Mouse (Mus musculus) MEL (cell line): ENCODE measurements around the gene Olfr148.

ENCODE experiments used
- CTCF ChIP-seq, 3 experiments: IDR thresholded peaks in 2 of 3; conservative IDR thresholded peaks in 1 of 3; 2 replicates each; pipeline ENCODE4 v1.5.1; 2011 to 2012; ENCODE audit warnings: low read length in 3 of 3, low read depth in 2 of 3, mild to moderate bottlenecking in 2 of 3, improper control_type of control experiment in 1 of 3, inconsistent platforms in 1 of 3, mixed read lengths in 1 of 3, moderate library complexity in 1 of 3; ENCODE audit not compliant: control insufficient read depth in 1 of 3, insufficient read depth in 1 of 3, poor library complexity in 1 of 3, severe bottlenecking in 1 of 3
- GABPA ChIP-seq: IDR thresholded peaks from 2 replicates; pipeline ENCODE4 v1.6.1; 2012; ENCODE audit warnings: low read depth, mild to moderate bottlenecking, inconsistent platforms, low read length, improper control_type of control experiment, moderate library complexity
- GATA1 ChIP-seq: IDR thresholded peaks from 2 replicates; pipeline ENCODE4 v1.6.1; 2011; ENCODE audit warnings: low read depth, low read length, improper control_type of control experiment
- HCFC1 ChIP-seq: IDR thresholded peaks from 2 replicates; pipeline ENCODE4 v1.6.1; 2012; ENCODE audit warnings: low read depth, mild to moderate bottlenecking, inconsistent platforms, low read length, improper control_type of control experiment, moderate library complexity
- POLR2A ChIP-seq, 2 experiments: IDR thresholded peaks; 2 replicates each; pipeline ENCODE4 v1.6.1; 2011 to 2012; ENCODE audit warnings: low read length in 2 of 2, mild to moderate bottlenecking in 2 of 2, control low read depth in 1 of 2, improper control_type of control experiment in 1 of 2, low read depth in 1 of 2, moderate library complexity in 1 of 2; ENCODE audit not compliant: control insufficient read depth in 1 of 2, insufficient read depth in 1 of 2, poor library complexity in 1 of 2
- SIN3A ChIP-seq: IDR thresholded peaks from 2 replicates; pipeline ENCODE4 v1.6.1; 2012; ENCODE audit warnings: low read length, improper control_type of control experiment, inconsistent platforms
- TAL1 ChIP-seq: IDR thresholded peaks from 2 replicates; pipeline ENCODE4 v1.6.1; 2012; ENCODE audit warnings: mild to moderate bottlenecking, inconsistent platforms, low read length, moderate library complexity, mixed read lengths
- USF1 ChIP-seq: IDR thresholded peaks from 2 replicates; pipeline ENCODE4 v1.6.1; 2014; ENCODE audit warnings: low read depth, mild to moderate bottlenecking, inconsistent platforms, low read length, improper control_type of control experiment, moderate library complexity
- ZKSCAN1 ChIP-seq: IDR thresholded peaks from 2 replicates; pipeline ENCODE4 v1.6.1; 2012; ENCODE audit warnings: low read depth, mild to moderate bottlenecking, inconsistent platforms, low read length, improper control_type of control experiment, moderate library complexity

DNA sequence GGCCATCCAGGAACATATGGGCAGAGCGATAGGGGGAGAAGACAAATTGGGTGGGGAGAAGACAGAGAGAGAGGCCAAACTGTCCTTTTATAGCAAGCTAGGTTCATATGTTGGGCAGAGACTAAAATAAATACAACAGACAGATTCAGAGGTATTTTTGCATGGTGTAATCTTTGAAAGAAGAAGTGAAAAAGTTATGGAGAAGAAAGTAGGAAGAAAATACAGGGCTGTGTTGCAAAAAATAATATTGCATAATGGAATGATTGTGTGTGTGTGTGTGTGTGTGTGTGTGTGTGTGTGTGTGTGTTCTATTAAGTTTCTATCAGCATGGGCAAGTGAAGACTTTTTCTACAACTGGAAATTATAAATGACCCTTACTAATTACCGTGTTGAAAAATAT, 18.6 kb downstream of the Olfr148 start:
- TF ChIP-seq TAL1 (no peak), HCFC1 (no peak), CTCF (IDR thresholded peaks at IDR 0.05 in 2 of 3, conservative IDR thresholded peaks at IDR 0.05 in 1 of 3; ENCODE audit: control insufficient read depth in 1 of 3, insufficient read depth in 1 of 3, low read depth in 2 of 3, low read length in 3 of 3, poor library complexity in 1 of 3, severe bottlenecking in 1 of 3) (no peak), SIN3A (no peak), GATA1 (no peak), GABPA (no peak), ZKSCAN1 (no peak), USF1 (no peak), POLR2A (IDR thresholded peaks at IDR 0.05; ENCODE audit: control insufficient read depth in 1 of 2, insufficient read depth in 1 of 2, low read depth in 1 of 2, low read length in 2 of 2, poor library complexity in 1 of 2) (no peak)
